In genomic region chr16:28898509-28899160, GRCm38 (mm10) we compare ENCODE assay signal across 9 mouse cellular contexts. TPM values are rescaled to one million over a fixed set of nuclear protein-coding genes. Genes with fewer than 3 reads are reported as not detected.
A peak's percentile ranks its signal among the peaks of the same experiment; 100 is the strongest.
DNase-seq lines count a peak whose midpoint lies in the region; ATAC-seq and TF ChIP-seq lines count a peak whose summit lies in the region.
"Had no signal": no experiment of that assay in that cellular context is flagged by ENCODE, and none has a peak within 500 bp of the region (broad histone marks: within the 10 kb centered on the region; RNA-seq: fewer than 3 reads in every experiment).

No protein-coding gene starts in this region.

- no peaks in the 10 kb centered on the region for H3K9me3 ChIP-seq in limb, embryonic 14.5 days (ENCODE audit: control insufficient read depth, low read length)
- H3K9me3 ChIP-seq: neural tube, embryonic 12.5 days had no signal

- H3K36me3 ChIP-seq in limb, embryonic 14.5 days (ENCODE audit: control insufficient read depth, insufficient read depth, low read length) = no peaks in the 10 kb centered on the region
- H3K36me3 ChIP-seq: neural tube, embryonic 12.5 days had no signal

- H3K27me3 ChIP-seq in limb, embryonic 14.5 days (ENCODE audit: control insufficient read depth, insufficient read depth, low read length) = no peaks in the 10 kb centered on the region
- H3K27me3 ChIP-seq: neural tube, embryonic 12.5 days had no signal

- peak; percentile 34; the same call in 1 of the 2 replicates for ATAC-seq in limb, embryonic 14.5 days (ENCODE audit: low FRiP score, low read depth)
- ATAC-seq: activated CD4-positive, CD25-positive, alpha-beta regulatory T cell, adult 4 months had no signal

- TF ChIP-seq CTCF in brain, embryonic 14.5 days (IDR thresholded peaks at IDR 0.05; ENCODE audit: borderline replicate concordance, extremely low read depth, insufficient read depth, insufficient read length) = no peak

- 14% methylated on average over 15 of the region's 15 CpGs for WGBS in limb, embryonic 14.5 days

- H3K4me1 ChIP-seq in limb, embryonic 14.5 days (ENCODE audit: control insufficient read depth, insufficient read depth, low read length) = peaks cover 13% of the 10 kb centered on the region

- no peak overlapping the region for H3K4me3 ChIP-seq in limb, embryonic 14.5 days (replicated peaks; ENCODE audit: low read length)
- H3K4me3 ChIP-seq: neural tube, embryonic 12.5 days had no signal

- TF ChIP-seq POLR2A in brain, embryonic 14.5 days (IDR thresholded peaks at IDR 0.05; ENCODE audit: borderline replicate concordance, extremely low read depth, insufficient read depth, insufficient read length, poor library complexity, severe bottlenecking) = no peak
- no peak for TF ChIP-seq POLR2A in limb, embryonic 14.5 days (IDR thresholded peaks at IDR 0.05; ENCODE audit: borderline replicate concordance, extremely low read depth, insufficient read depth, insufficient read length)

- no peak overlapping the region for H3K9ac ChIP-seq in limb, embryonic 14.5 days (ENCODE audit: low read depth, low read length, severe bottlenecking)
- H3K9ac ChIP-seq: neural tube, embryonic 12.5 days had no signal

- peak; percentile 56 for DNase-seq in brain, embryonic 14.5 days (ENCODE audit: low read depth)
- peak; percentile 34 for DNase-seq in cerebellum, adult 8-10 months
- DNase-seq in heart, postnatal 10 days = peak; percentile 47 to 48
- DNase-seq in limb, embryonic 14.5 days (ENCODE audit: low spot score) = no peak
- no peak for DNase-seq in MN1 (ENCODE audit: low spot score)
- DNase-seq in thymus, adult 18-20 months = no peak
- DNase-seq in layer of hippocampus, adult 9-10 months (ENCODE audit: low spot score) = no peak

- H3K4me2 ChIP-seq in limb, embryonic 14.5 days (replicated peaks; ENCODE audit: low read depth, low read length, severe bottlenecking) = peak overlapping the region; percentile 11; the same call in 1 of the 2 replicates
- H3K4me2 ChIP-seq: neural tube, embryonic 12.5 days had no signal

- intact Hi-C loops in heart, postnatal 10 days (cut with DNase I) = no loop called here

- no peak overlapping the region for H3K27ac ChIP-seq in limb, embryonic 14.5 days (replicated peaks; ENCODE audit: low read depth, low read length)
- H3K27ac ChIP-seq: neural tube, embryonic 12.5 days had no signal

RNA-seq across cellular contexts. Expression of gene Mb21d2, which starts 30.8 kb away (rescaled TPM):
- polyA plus RNA-seq in brain, embryonic 14.5 days (2012; rRNA removed) = 28.4 and 44.0 TPM in 2 replicates
- 10 to 100 TPM in 1 of 2 experiments, 1 to 10 TPM in 1; 7.4 to 11.9 TPM for total RNA-seq in heart, postnatal 10 days (2021)
- polyA plus RNA-seq in limb, embryonic 14.5 days (2012; rRNA removed) = 11.8 and 15.0 TPM in 2 replicates
- polyA plus RNA-seq in limb, embryonic 14.5 days (2014; fragmentation: Nextera tagmentation; extraction: Ambion mirVana) = 9.9 and 11.4 TPM in 2 replicates
- polyA plus RNA-seq: activated CD4-positive, CD25-positive, alpha-beta regulatory T cell, adult 4 months had no signal

Comparison
In these comparisons a context has a peak if more than half of its experiments do, and no peak if none do; other contexts are left out.
1. DNase-seq: peak in brain, embryonic 14.5 days (single experiment), cerebellum, adult 8-10 months (single experiment) and heart, postnatal 10 days (2 of 2); none in limb, embryonic 14.5 days (single experiment), MN1 (single experiment), thymus, adult 18-20 months (0 of 2) and layer of hippocampus, adult 9-10 months (single experiment).